Mouse (Mus musculus): Measurements from ENCODE around the gene Mgp. TPM values are rescaled to one million over a fixed set of nuclear protein-coding genes. Genes with fewer than 3 reads are reported as not detected.

The Mgp gene
- polyA plus RNA-seq, 1 experiment, result 11.5 TPM

GRCm38 (mm10) chr6:136848399-136848798 lies 27.2 kb downstream of the Mgp start:
- TF ChIP-seq CTCF (IDR thresholded peaks at IDR 0.05; ENCODE audit: borderline replicate concordance, extremely low read depth, insufficient read depth, insufficient read length) (no peak), POLR2A (IDR thresholded peaks at IDR 0.05; ENCODE audit: borderline replicate concordance, extremely low read depth, insufficient read depth, insufficient read length, poor library complexity, severe bottlenecking) (no peak)
- DNase-seq (ENCODE audit: low read depth), result no peak

GRCm38 (mm10) chr6:136847790-136848189 lies 27.8 kb downstream of the Mgp start:
- TF ChIP-seq POLR2A (IDR thresholded peaks at IDR 0.05; ENCODE audit: borderline replicate concordance, extremely low read depth, insufficient read depth, insufficient read length, poor library complexity, severe bottlenecking), result no peak
- peak; percentile 55 for TF ChIP-seq CTCF (IDR thresholded peaks at IDR 0.05; ENCODE audit: borderline replicate concordance, extremely low read depth, insufficient read depth, insufficient read length)
- DNase-seq (ENCODE audit: low read depth), result no peak

- no peak for DNase-seq (ENCODE audit: low read depth)
- no peak for TF ChIP-seq CTCF (IDR thresholded peaks at IDR 0.05; ENCODE audit: borderline replicate concordance, extremely low read depth, insufficient read depth, insufficient read length)
- no peak for TF ChIP-seq POLR2A (IDR thresholded peaks at IDR 0.05; ENCODE audit: borderline replicate concordance, extremely low read depth, insufficient read depth, insufficient read length, poor library complexity, severe bottlenecking)
Observed at GRCm38 (mm10) chr6:136847267-136847666, 28.4 kb downstream of the Mgp start.

- no peak for TF ChIP-seq CTCF (IDR thresholded peaks at IDR 0.05; ENCODE audit: borderline replicate concordance, extremely low read depth, insufficient read depth, insufficient read length)
- no peak for TF ChIP-seq POLR2A (IDR thresholded peaks at IDR 0.05; ENCODE audit: borderline replicate concordance, extremely low read depth, insufficient read depth, insufficient read length, poor library complexity, severe bottlenecking)
- no peak for DNase-seq (ENCODE audit: low read depth)
Observed at GRCm38 (mm10) chr6:136845706-136846480, 29.7 kb downstream of the Mgp start.

GRCm38 (mm10) chr6:136844903-136845302 lies 30.7 kb downstream of the Mgp start:
- no peak for TF ChIP-seq CTCF (IDR thresholded peaks at IDR 0.05; ENCODE audit: borderline replicate concordance, extremely low read depth, insufficient read depth, insufficient read length)
- TF ChIP-seq POLR2A (IDR thresholded peaks at IDR 0.05; ENCODE audit: borderline replicate concordance, extremely low read depth, insufficient read depth, insufficient read length, poor library complexity, severe bottlenecking), result no peak

GRCm38 (mm10) chr6:136837323-136837722 lies 38.3 kb downstream of the Mgp start:
- no peak for TF ChIP-seq CTCF (IDR thresholded peaks at IDR 0.05; ENCODE audit: borderline replicate concordance, extremely low read depth, insufficient read depth, insufficient read length)
- no peak for TF ChIP-seq POLR2A (IDR thresholded peaks at IDR 0.05; ENCODE audit: borderline replicate concordance, extremely low read depth, insufficient read depth, insufficient read length, poor library complexity, severe bottlenecking)
- no peak for DNase-seq (ENCODE audit: low read depth)

More at GRCm38 (mm10) chr6:136844903-136845302, 30.7 kb downstream of the Mgp start:
- DNase-seq (ENCODE audit: low read depth), result no peak

GRCm38 (mm10) chr6:136835352-136835751 lies 40.3 kb downstream of the Mgp start, which contains the start of gene Smco3:
Gene Smco3 (minus strand): TSS chr6:136835452.
- no peak for DNase-seq (ENCODE audit: low read depth)
- TF ChIP-seq POLR2A (IDR thresholded peaks at IDR 0.05; ENCODE audit: borderline replicate concordance, extremely low read depth, insufficient read depth, insufficient read length, poor library complexity, severe bottlenecking) (no peak), CTCF (IDR thresholded peaks at IDR 0.05; ENCODE audit: borderline replicate concordance, extremely low read depth, insufficient read depth, insufficient read length) (no peak)

- no peak for DNase-seq (ENCODE audit: low read depth)
- TF ChIP-seq POLR2A (IDR thresholded peaks at IDR 0.05; ENCODE audit: borderline replicate concordance, extremely low read depth, insufficient read depth, insufficient read length, poor library complexity, severe bottlenecking) (no peak), CTCF (IDR thresholded peaks at IDR 0.05; ENCODE audit: borderline replicate concordance, extremely low read depth, insufficient read depth, insufficient read length) (no peak)
Observed at GRCm38 (mm10) chr6:136831712-136832111, 43.9 kb downstream of the Mgp start.

- TF ChIP-seq POLR2A (IDR thresholded peaks at IDR 0.05; ENCODE audit: borderline replicate concordance, extremely low read depth, insufficient read depth, insufficient read length, poor library complexity, severe bottlenecking) (no peak), CTCF (IDR thresholded peaks at IDR 0.05; ENCODE audit: borderline replicate concordance, extremely low read depth, insufficient read depth, insufficient read length) (no peak)
- no peak for DNase-seq (ENCODE audit: low read depth)
Observed at GRCm38 (mm10) chr6:136828681-136829080, 46.9 kb downstream of the Mgp start.

GRCm38 (mm10) chr6:136827881-136828561 lies 47.6 kb downstream of the Mgp start, which contains the start of gene Wbp11:
Gene Wbp11 (minus strand): TSS chr6:136828233.
- TF ChIP-seq CTCF (IDR thresholded peaks at IDR 0.05; ENCODE audit: borderline replicate concordance, extremely low read depth, insufficient read depth, insufficient read length) (no peak; the same call in 1 of the 2 replicates), POLR2A (IDR thresholded peaks at IDR 0.05; ENCODE audit: borderline replicate concordance, extremely low read depth, insufficient read depth, insufficient read length, poor library complexity, severe bottlenecking) (peak; percentile 68; the same call in 1 of the 2 replicates)
- DNase-seq (ENCODE audit: low read depth), result peak; percentile 100

GRCm38 (mm10) chr6:136827516-136827880 lies 48.1 kb downstream of the Mgp start, which contains the start of gene BC049715:
Gene BC049715 (plus strand): TSS chr6:136827626.
- DNase-seq (ENCODE audit: low read depth), result no peak
- TF ChIP-seq POLR2A (IDR thresholded peaks at IDR 0.05; ENCODE audit: borderline replicate concordance, extremely low read depth, insufficient read depth, insufficient read length, poor library complexity, severe bottlenecking) (no peak), CTCF (IDR thresholded peaks at IDR 0.05; ENCODE audit: borderline replicate concordance, extremely low read depth, insufficient read depth, insufficient read length) (no peak)

All from brain, embryonic 14.5 days (tissue).